Mouse (Mus musculus): Measurements from ENCODE around the gene Crebrf. TPM values are rescaled to one million over a fixed set of nuclear protein-coding genes. Genes with fewer than 3 reads are reported as not detected.
A peak's percentile ranks its signal among the peaks of the same experiment; 100 is the strongest.

Crebrf gene
- polyA plus RNA-seq, 1 experiment from 2014 or later: 5.8 TPM

- Histone ChIP-seq H3K4me2 (ENCODE audit: low read depth, low read length) (no peak overlapping the region), H3K4me1 (ENCODE audit: insufficient read depth) (peaks cover 13% of the 10 kb centered on the region), H3K9me3 (ENCODE audit: low read length) (no peaks in the 10 kb centered on the region), H3K4me3 (ENCODE audit: low read depth, low read length) (no peak overlapping the region), H3K27me3 (ENCODE audit: insufficient read depth, low read length) (no peaks in the 10 kb centered on the region), H3K9ac (replicated peaks) (no peak overlapping the region), H3K27ac (ENCODE audit: low read depth) (no peak overlapping the region), H3K36me3 (replicated peaks; ENCODE audit: insufficient read depth, low read length) (peaks cover 13% of the 10 kb centered on the region; the same call in 1 of the 2 replicates)
- WGBS (ENCODE audit: insufficient replicate concordance): 77% methylated on average over 4 of the region's 4 CpGs
- DNase-seq (no peak), ATAC-seq (no peak)
- TF ChIP-seq CTCF (IDR thresholded peaks at IDR 0.05; ENCODE audit: low read depth): no peak
- no peak for TF ChIP-seq EP300 (IDR thresholded peaks at IDR 0.05; ENCODE audit: low read depth)
Observed at GRCm38 (mm10) chr17:26778001-26778400, 62.6 kb downstream of the Crebrf start.

GRCm38 (mm10) chr17:26778430-26779100 lies 63.1 kb downstream of the Crebrf start:
- DNase-seq: no peak
- no peaks in the 10 kb centered on the region for H3K9me3 ChIP-seq (ENCODE audit: low read length)
- H3K4me2 ChIP-seq (ENCODE audit: low read depth, low read length): no peak overlapping the region
- H3K4me3 ChIP-seq (ENCODE audit: low read depth, low read length): no peak overlapping the region
- H3K27me3 ChIP-seq (ENCODE audit: insufficient read depth, low read length): no peaks in the 10 kb centered on the region
- no peak overlapping the region for H3K27ac ChIP-seq (ENCODE audit: low read depth)
- peaks cover 18% of the 10 kb centered on the region; the same call in 1 of the 2 replicates for H3K36me3 ChIP-seq (replicated peaks; ENCODE audit: insufficient read depth, low read length)
- peaks cover 13% of the 10 kb centered on the region for H3K4me1 ChIP-seq (ENCODE audit: insufficient read depth)
- no peak overlapping the region for H3K9ac ChIP-seq (replicated peaks)
- TF ChIP-seq CTCF (IDR thresholded peaks at IDR 0.05; ENCODE audit: low read depth) (no peak), EP300 (IDR thresholded peaks at IDR 0.05; ENCODE audit: low read depth) (no peak)
- 89% methylated on average over 3 of the region's 3 CpGs for WGBS (ENCODE audit: insufficient replicate concordance)
- no peak for ATAC-seq

- ATAC-seq (no peak), DNase-seq (no peak)
- Histone ChIP-seq H3K9me3 (ENCODE audit: low read length) (no peaks in the 10 kb centered on the region), H3K4me2 (ENCODE audit: low read depth, low read length) (no peak overlapping the region), H3K36me3 (replicated peaks; ENCODE audit: insufficient read depth, low read length) (peaks cover 17% of the 10 kb centered on the region; the same call in 1 of the 2 replicates), H3K4me1 (ENCODE audit: insufficient read depth) (peaks cover 13% of the 10 kb centered on the region), H3K27me3 (ENCODE audit: insufficient read depth, low read length) (no peaks in the 10 kb centered on the region), H3K27ac (ENCODE audit: low read depth) (no peak overlapping the region), H3K4me3 (ENCODE audit: low read depth, low read length) (no peak overlapping the region), H3K9ac (replicated peaks) (no peak overlapping the region)
- TF ChIP-seq EP300 (IDR thresholded peaks at IDR 0.05; ENCODE audit: low read depth) (no peak), CTCF (IDR thresholded peaks at IDR 0.05; ENCODE audit: low read depth) (no peak)
- 73% methylated on average over 2 of the region's 2 CpGs for WGBS (ENCODE audit: insufficient replicate concordance)
Observed at GRCm38 (mm10) chr17:26779471-26779870, 64.0 kb downstream of the Crebrf start.

- WGBS (ENCODE audit: insufficient replicate concordance): under 1% methylated on average over 42 of the region's 42 CpGs
- H3K9ac ChIP-seq (replicated peaks): peak within 1 kb of the TSS; percentile 78
- peak; percentile 79 for ATAC-seq
- TF ChIP-seq EP300 (IDR thresholded peaks at IDR 0.05; ENCODE audit: low read depth) (peak; percentile 46; the same call in 1 of the 2 replicates), CTCF (IDR thresholded peaks at IDR 0.05; ENCODE audit: low read depth) (no peak)
- H3K4me1 ChIP-seq (ENCODE audit: insufficient read depth): peaks cover 13% of the 10 kb centered on the region
- no peaks in the 10 kb centered on the region for H3K27me3 ChIP-seq (ENCODE audit: insufficient read depth, low read length)
- peak within 1 kb of the TSS; percentile 97 for H3K27ac ChIP-seq (ENCODE audit: low read depth)
- DNase-seq: peak; percentile 85
- H3K4me2 ChIP-seq (ENCODE audit: low read depth, low read length): peak within 1 kb of the TSS; percentile 93
- H3K36me3 ChIP-seq (replicated peaks; ENCODE audit: insufficient read depth, low read length): peaks cover 21% of the 10 kb centered on the region
- peak within 1 kb of the TSS; percentile 79 for H3K4me3 ChIP-seq (ENCODE audit: low read depth, low read length)
- H3K9me3 ChIP-seq (ENCODE audit: low read length): no peaks in the 10 kb centered on the region
Observed at GRCm38 (mm10) chr17:26780750-26781571, 65.5 kb downstream of the Crebrf start, which contains the start of gene Bnip1. Bnip1 (plus strand) TSS chr17:26781066.

- ATAC-seq (peak; percentile 68), DNase-seq (peak; percentile 30)
- Histone ChIP-seq H3K4me3 (ENCODE audit: low read depth, low read length) (peak overlapping the region; percentile 79), H3K9me3 (ENCODE audit: low read length) (no peaks in the 10 kb centered on the region), H3K36me3 (replicated peaks; ENCODE audit: insufficient read depth, low read length) (peaks cover 25% of the 10 kb centered on the region), H3K27me3 (ENCODE audit: insufficient read depth, low read length) (no peaks in the 10 kb centered on the region), H3K4me1 (ENCODE audit: insufficient read depth) (peaks cover 13% of the 10 kb centered on the region), H3K27ac (ENCODE audit: low read depth) (peak overlapping the region; percentile 97), H3K9ac (replicated peaks) (peak overlapping the region; percentile 78), H3K4me2 (ENCODE audit: low read depth, low read length) (peak overlapping the region; percentile 93)
- no peak for TF ChIP-seq EP300 (IDR thresholded peaks at IDR 0.05; ENCODE audit: low read depth)
- TF ChIP-seq CTCF (IDR thresholded peaks at IDR 0.05; ENCODE audit: low read depth): no peak
- 13% methylated on average over 5 of the region's 5 CpGs for WGBS (ENCODE audit: insufficient replicate concordance)
Observed at GRCm38 (mm10) chr17:26781610-26782043, 66.2 kb downstream of the Crebrf start.

GRCm38 (mm10) chr17:26784525-26784924 lies 69.1 kb downstream of the Crebrf start:
- peaks cover 13% of the 10 kb centered on the region for H3K4me1 ChIP-seq (ENCODE audit: insufficient read depth)
- no peak overlapping the region for H3K4me2 ChIP-seq (ENCODE audit: low read depth, low read length)
- H3K4me3 ChIP-seq (ENCODE audit: low read depth, low read length): no peak overlapping the region
- H3K9ac ChIP-seq (replicated peaks): no peak overlapping the region
- DNase-seq (no peak), ATAC-seq (no peak)
- 75% methylated on average over 8 of the region's 8 CpGs for WGBS (ENCODE audit: insufficient replicate concordance)
- no peaks in the 10 kb centered on the region for H3K27me3 ChIP-seq (ENCODE audit: insufficient read depth, low read length)
- TF ChIP-seq CTCF (IDR thresholded peaks at IDR 0.05; ENCODE audit: low read depth) (no peak), EP300 (IDR thresholded peaks at IDR 0.05; ENCODE audit: low read depth) (peak; percentile 51; the same call in 1 of the 2 replicates)
- H3K27ac ChIP-seq (ENCODE audit: low read depth): no peak overlapping the region
- H3K9me3 ChIP-seq (ENCODE audit: low read length): no peaks in the 10 kb centered on the region
- H3K36me3 ChIP-seq (replicated peaks; ENCODE audit: insufficient read depth, low read length): peaks cover 40% of the 10 kb centered on the region

Data from liver, postnatal 0 days (tissue).